Mouse (Mus musculus) G1E (cell line): Measurements from ENCODE around the gene Rab30. TPM values are rescaled to one million over a fixed set of nuclear protein-coding genes. Genes with fewer than 3 reads are reported as not detected.

Experiments used
- ATAC-seq: 2 replicates; pipeline ENCODE4 v1.8.0; 2016; ENCODE audit warnings: mild to moderate bottlenecking; ENCODE audit not compliant: insufficient number of reproducible peaks, poor library complexity, low FRiP score, severe bottlenecking; ENCODE audit errors: extremely low read depth
- DNase-seq: peaks from one replicate; pipeline ENCODE4 v3.0.0; 2012; ENCODE audit warnings: low spot score
- H3K27me3 ChIP-seq: 2 replicates; pipeline ENCODE4 v1.6.1; 2012; ENCODE audit warnings: mild to moderate bottlenecking, low read length, inconsistent platforms; ENCODE audit not compliant: insufficient read depth
- H3K36me3 ChIP-seq: replicated peaks from 2 replicates; pipeline ENCODE3; 2012; ENCODE audit warnings: mild to moderate bottlenecking, inconsistent platforms
- H3K4me1 ChIP-seq: 2 replicates; pipeline ENCODE4 v1.6.1; 2012; ENCODE audit warnings: low read depth, low read length, inconsistent platforms, mixed read lengths; ENCODE audit not compliant: insufficient read depth
- H3K4me3 ChIP-seq: 2 replicates; pipeline ENCODE4 v1.5.1; 2012; ENCODE audit warnings: low read depth, mild to moderate bottlenecking, inconsistent platforms, low read length, moderate library complexity, mixed read lengths
- H3K9me3 ChIP-seq: replicated peaks from 2 replicates; pipeline ENCODE4 v1.6.1; 2012; ENCODE audit warnings: inconsistent platforms
- CTCF ChIP-seq: IDR thresholded peaks from 2 replicates; pipeline ENCODE4 v1.5.1; 2012; ENCODE audit warnings: low read depth, low read length, inconsistent platforms, mixed read lengths
- GATA1 ChIP-seq: IDR thresholded peaks from 2 replicates; pipeline ENCODE4 v1.6.1; 2012; ENCODE audit warnings: borderline replicate concordance, low read length, inconsistent platforms, mixed read lengths
- GATA2 ChIP-seq: IDR thresholded peaks from 2 replicates; pipeline ENCODE4 v1.6.1; 2012; ENCODE audit warnings: low read depth, low read length, inconsistent platforms, borderline replicate concordance
- POLR2AphosphoS5 ChIP-seq: IDR thresholded peaks from 2 replicates; pipeline ENCODE4 v1.6.1; 2012; ENCODE audit warnings: low read depth, low read length, inconsistent platforms; ENCODE audit not compliant: insufficient replicate concordance
- TAL1 ChIP-seq: conservative IDR thresholded peaks from 2 replicates; pipeline ENCODE4 v1.6.1; 2012; ENCODE audit warnings: low read depth, low read length, inconsistent platforms, mixed read lengths
- polyA plus RNA-seq: library from polyadenylated mRNA; stranded (reverse); fragments of >175 nt; gene quantifications from 2 replicates; pipeline ENCODE4 v1.2.3, GENCODE M21; 2012
- total RNA-seq, 2 experiments: library from RNA; stranded (forward) in 1 of 2; stranded (reverse) in 1 of 2; fragments of 200-1000 nt in 1 of 2; fragments of >200 nt in 1 of 2; fragmentation: Nextera tagmentation in 1 of 2; gene quantifications; 2 replicates each; pipeline ENCODE4 v1.2.3; 2014 to 2017

The Rab30 gene
- total and polyA plus RNA-seq, 3 experiments = 0.08 to 4.4 (median 1.6) TPM

DNA sequence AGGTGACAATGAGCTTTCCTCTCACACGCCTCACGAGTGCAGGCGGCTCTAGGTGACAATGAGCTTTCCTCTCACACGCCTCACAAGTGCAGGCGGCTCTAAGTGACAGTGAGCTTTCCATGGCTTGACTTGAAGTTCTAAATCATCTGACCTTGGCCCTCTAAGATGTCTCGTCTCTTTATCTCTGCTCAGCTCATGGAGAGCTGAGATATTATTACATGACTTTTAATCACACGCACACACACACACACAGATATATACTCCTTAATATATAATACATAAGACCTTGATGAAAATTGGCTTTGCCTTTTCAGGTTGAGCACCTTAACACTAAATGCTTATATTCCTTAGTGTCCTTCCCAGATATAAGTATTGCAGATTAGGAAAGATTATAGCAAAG is 145.4 kb downstream of the Rab30 start:
- DNase-seq (no peak), ATAC-seq (no peak)
- H3K36me3 ChIP-seq = peaks cover 53% of the 10 kb centered on the region
- H3K4me1 ChIP-seq = peaks cover 5% of the 10 kb centered on the region
- H3K4me3 ChIP-seq = no peak overlapping the region
- H3K9me3 ChIP-seq = no peaks in the 10 kb centered on the region
- H3K27me3 ChIP-seq = no peaks in the 10 kb centered on the region
- TF ChIP-seq GATA1 (no peak), POLR2AphosphoS5 (no peak), TAL1 (no peak), GATA2 (no peak), CTCF (no peak)

- H3K36me3 ChIP-seq = peaks cover 49% of the 10 kb centered on the region
These were observed 145.8 kb downstream of the Rab30 start for GRCm38 (mm10) chr7:92887230-92887629.

GRCm38 (mm10) chr7:92890211-92890610 is 148.8 kb downstream of the Rab30 start:
- H3K4me3 ChIP-seq = no peak overlapping the region
- no peaks in the 10 kb centered on the region for H3K9me3 ChIP-seq
- H3K36me3 ChIP-seq = peaks cover 30% of the 10 kb centered on the region
- no peaks in the 10 kb centered on the region; the same call in 1 of the 2 replicates for H3K4me1 ChIP-seq
- H3K27me3 ChIP-seq = no peaks in the 10 kb centered on the region
- no peak for DNase-seq
- no peak for ATAC-seq
- TF ChIP-seq CTCF (no peak), GATA1 (no peak), GATA2 (no peak)

More at GRCm38 (mm10) chr7:92887230-92887629, 145.8 kb downstream of the Rab30 start:
- H3K27me3 ChIP-seq = no peaks in the 10 kb centered on the region
- H3K4me3 ChIP-seq = no peak overlapping the region
- peaks cover 5% of the 10 kb centered on the region for H3K4me1 ChIP-seq
- ATAC-seq (no peak), DNase-seq (no peak)
- no peak for TF ChIP-seq GATA2
- TF ChIP-seq POLR2AphosphoS5 = no peak
- no peak for TF ChIP-seq GATA1
- TF ChIP-seq TAL1 = no peak
- TF ChIP-seq CTCF = no peak
- no peaks in the 10 kb centered on the region for H3K9me3 ChIP-seq

- Histone ChIP-seq H3K4me3 (no peak overlapping the region), H3K36me3 (peaks cover 27% of the 10 kb centered on the region), H3K9me3 (no peaks in the 10 kb centered on the region), H3K27me3 (no peaks in the 10 kb centered on the region), H3K4me1 (no peaks in the 10 kb centered on the region; the same call in 1 of the 2 replicates)
- ATAC-seq (no peak), DNase-seq (no peak)
- TF ChIP-seq TAL1 (no peak), GATA2 (no peak)
These were observed 149.3 kb downstream of the Rab30 start for GRCm38 (mm10) chr7:92890618-92891230.

DNA sequence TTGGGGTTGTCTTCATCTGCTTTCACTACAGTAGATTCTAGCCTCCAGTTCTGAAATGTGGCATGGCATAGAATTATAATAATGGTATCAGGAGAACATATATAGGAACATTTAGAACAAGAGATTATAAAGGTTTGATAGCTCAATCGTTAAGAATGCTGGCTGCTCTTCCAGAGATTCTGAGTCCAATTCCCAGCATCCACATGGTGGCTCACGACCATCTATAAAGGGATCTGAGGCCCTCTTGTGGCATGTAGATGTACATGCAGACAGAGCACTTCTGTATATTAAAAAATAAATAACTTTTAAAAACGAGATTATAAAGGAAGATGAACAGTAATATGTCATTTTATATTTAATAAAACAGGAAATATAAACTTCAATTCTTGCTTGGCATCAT is 152.1 kb downstream of the Rab30 start:
- Histone ChIP-seq H3K9me3 (no peaks in the 10 kb centered on the region), H3K4me3 (no peak overlapping the region), H3K36me3 (peaks cover 14% of the 10 kb centered on the region), H3K27me3 (no peaks in the 10 kb centered on the region), H3K4me1 (no peaks in the 10 kb centered on the region)
- TF ChIP-seq GATA1 (no peak), CTCF (0 out of 2 replicates have a peak, but pooled peaks have one; percentile 22), POLR2AphosphoS5 (no peak)
- ATAC-seq (no peak), DNase-seq (no peak)

Other genes with a start within 250 kb of the Rab30 start
- not detected in 2 replicates for gene Ccdc90b, start 180.5 kb upstream of the Rab30 start, total RNA-seq (2014; fragmentation: Nextera tagmentation)
- gene Ccdc90b, start 180.5 kb upstream of the Rab30 start, total RNA-seq (2017) = not detected in 2 replicates
- gene Ccdc90b, start 180.5 kb upstream of the Rab30 start, polyA plus RNA-seq = not detected in 2 replicates
- gene Ankrd42, start 104.5 kb upstream of the Rab30 start, total RNA-seq (2014; fragmentation: Nextera tagmentation) = 1.1 and 2.2 TPM in 2 replicates
- 0.66 and 1.0 TPM in 2 replicates for gene Ankrd42, start 104.5 kb upstream of the Rab30 start, total RNA-seq (2017)
- gene Ankrd42, start 104.5 kb upstream of the Rab30 start, polyA plus RNA-seq = 0.43 and 0.44 TPM in 2 replicates
- 175 and 209 TPM in 2 replicates for gene Pcf11, start 71.7 kb upstream of the Rab30 start, total RNA-seq (2014; fragmentation: Nextera tagmentation)
- 80.6 and 89.9 TPM in 2 replicates for gene Pcf11, start 71.7 kb upstream of the Rab30 start, total RNA-seq (2017)
- gene Pcf11, start 71.7 kb upstream of the Rab30 start, polyA plus RNA-seq = 77.1 and 94.4 TPM in 2 replicates
- 86.3 and 95.7 TPM in 2 replicates for gene Ddias, start 132.6 kb downstream of the Rab30 start, total RNA-seq (2014; fragmentation: Nextera tagmentation)
- 32.1 and 40.8 TPM in 2 replicates for gene Ddias, start 132.6 kb downstream of the Rab30 start, total RNA-seq (2017)
- gene Ddias, start 132.6 kb downstream of the Rab30 start, polyA plus RNA-seq = 23.3 and 26.8 TPM in 2 replicates
- gene Prcp, start 132.9 kb downstream of the Rab30 start, total RNA-seq (2014; fragmentation: Nextera tagmentation) = 41.2 and 47.6 TPM in 2 replicates
- 12.5 and 12.9 TPM in 2 replicates for gene Prcp, start 132.9 kb downstream of the Rab30 start, total RNA-seq (2017)
- 30.0 and 42.5 TPM in 2 replicates for gene Prcp, start 132.9 kb downstream of the Rab30 start, polyA plus RNA-seq